Mouse (Mus musculus) testis, adult 2 months (tissue): ENCODE measurements around the gene Arhgap29. TPM values are rescaled to one million over a fixed set of nuclear protein-coding genes. Genes with fewer than 3 reads are reported as not detected.

ENCODE experiments used
- H3K27ac ChIP-seq: fragments of 200-500 bp; 2 replicates; pipeline ENCODE4 v1.5.1; 2012; ENCODE audit warnings: low read depth, low read length; ENCODE audit not compliant: control insufficient read depth, insufficient read depth
- H3K27me3 ChIP-seq: fragments of 200-500 bp; 2 replicates; pipeline ENCODE4 v1.6.1; 2012; ENCODE audit warnings: mild to moderate bottlenecking, low read length, moderate library complexity; ENCODE audit not compliant: control insufficient read depth, insufficient read depth
- H3K36me3 ChIP-seq: fragments of 200-500 bp; 2 replicates; pipeline ENCODE4 v1.6.1; 2012; ENCODE audit warnings: mild to moderate bottlenecking, low read length; ENCODE audit not compliant: control insufficient read depth, insufficient read depth
- H3K4me1 ChIP-seq: fragments of 200-500 bp; 2 replicates; pipeline ENCODE4 v1.6.1; 2012; ENCODE audit warnings: low read length; ENCODE audit not compliant: control insufficient read depth, insufficient read depth
- H3K4me3 ChIP-seq: fragments of 200-500 bp; 2 replicates; pipeline ENCODE4 v1.5.1; 2012; ENCODE audit warnings: low read depth, mild to moderate bottlenecking, low read length, moderate library complexity, mixed read lengths; ENCODE audit not compliant: control insufficient read depth
- CTCF ChIP-seq: fragments of 200-500 bp; IDR thresholded peaks from 2 replicates; pipeline ENCODE4 v1.5.1; 2012; ENCODE audit warnings: low read depth, mild to moderate bottlenecking, inconsistent platforms, low read length, moderate library complexity; ENCODE audit not compliant: control insufficient read depth, insufficient read depth, insufficient replicate concordance
- POLR2A ChIP-seq: fragments of 200-500 bp; IDR thresholded peaks from 2 replicates; pipeline ENCODE4 v1.6.1; 2012; ENCODE audit warnings: low read depth, mild to moderate bottlenecking, inconsistent platforms, low read length, moderate library complexity; ENCODE audit not compliant: control insufficient read depth
- polyA plus RNA-seq: library from polyadenylated mRNA; depleted of rRNA; stranded (reverse); fragments of >200 nt; gene quantifications from 2 replicates; pipeline ENCODE4 v1.2.3, GENCODE M21; 2012

Gene Arhgap29
- polyA plus RNA-seq, 1 experiment = 78.3 TPM

DNA sequence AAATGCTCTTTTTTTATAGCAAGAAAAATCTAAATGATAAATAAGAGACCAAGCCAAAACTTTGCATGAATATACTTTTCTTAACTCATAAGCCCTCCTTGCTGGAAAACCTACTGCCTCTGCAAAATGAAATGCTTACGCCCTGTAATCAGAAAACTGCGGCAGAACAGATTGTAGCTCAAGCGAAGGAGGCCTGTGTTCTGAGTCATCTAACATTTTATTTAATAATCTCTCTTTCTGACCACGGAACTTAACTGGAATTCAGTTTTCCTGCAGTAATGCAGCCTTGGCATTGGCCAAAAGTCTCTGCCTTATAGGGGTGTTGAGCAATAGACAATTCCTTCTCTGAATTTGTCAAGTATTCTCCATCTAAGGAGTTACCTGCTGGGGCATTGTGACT, 19.5 kb upstream of the Arhgap29 start:
- Histone ChIP-seq H3K4me1 (no peaks in the 10 kb centered on the region), H3K4me3 (no peak overlapping the region)

DNA sequence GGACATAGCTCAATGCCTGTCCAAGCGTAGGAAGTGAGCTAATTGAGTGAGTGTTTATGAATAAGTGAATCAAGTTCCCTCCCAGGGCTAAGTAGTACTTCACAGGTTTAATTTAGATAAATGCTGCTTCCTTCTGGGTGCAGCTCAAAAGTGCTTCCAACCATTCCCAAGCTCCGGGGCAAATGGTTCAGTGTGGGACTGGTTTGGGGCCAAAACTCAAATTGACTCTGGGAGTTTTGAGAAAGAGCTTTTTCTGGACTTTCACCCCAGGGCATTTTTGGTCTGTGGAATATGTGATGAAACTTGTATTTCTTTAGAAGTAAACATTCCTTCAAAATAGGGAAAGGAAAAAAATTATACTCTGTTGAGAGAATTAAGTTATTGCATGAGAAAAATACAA, 16.1 kb upstream of the Arhgap29 start:
- H3K4me3 ChIP-seq = no peak overlapping the region
- no peaks in the 10 kb centered on the region for H3K36me3 ChIP-seq
- H3K4me1 ChIP-seq = peaks cover under 1% of the 10 kb centered on the region
- TF ChIP-seq POLR2A (no peak), CTCF (no peak)
- no peak overlapping the region for H3K27ac ChIP-seq
- no peaks in the 10 kb centered on the region for H3K27me3 ChIP-seq

More for the DNA sequence above, 19.5 kb upstream of the Arhgap29 start:
- no peaks in the 10 kb centered on the region for H3K27me3 ChIP-seq
- no peak for TF ChIP-seq CTCF
- no peak for TF ChIP-seq POLR2A
- H3K27ac ChIP-seq = no peak overlapping the region
- no peaks in the 10 kb centered on the region for H3K36me3 ChIP-seq

DNA sequence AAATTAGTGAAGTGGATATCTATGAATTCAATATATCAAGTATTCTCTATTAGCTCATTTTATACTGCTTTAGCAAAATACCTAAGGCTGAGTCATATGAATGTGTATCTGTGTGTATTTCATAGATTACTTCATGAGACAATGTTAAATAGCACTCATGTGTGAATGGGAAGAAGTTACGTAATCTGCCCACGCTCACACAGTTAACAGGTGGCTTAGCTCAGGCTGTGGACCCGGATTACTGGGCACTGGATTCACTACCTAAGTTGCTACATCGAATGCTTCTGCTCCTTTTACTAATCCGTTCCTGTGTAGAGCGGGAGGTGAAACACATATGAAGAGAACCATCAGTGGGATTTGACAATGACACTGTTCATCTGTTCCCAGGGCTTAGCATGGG, 15.3 kb upstream of the Arhgap29 start:
- H3K4me1 ChIP-seq = peaks cover 2% of the 10 kb centered on the region
- no peak overlapping the region for H3K4me3 ChIP-seq
- TF ChIP-seq CTCF = no peak
- no peak for TF ChIP-seq POLR2A
- no peaks in the 10 kb centered on the region for H3K36me3 ChIP-seq
- H3K27me3 ChIP-seq = no peaks in the 10 kb centered on the region
- no peak overlapping the region for H3K27ac ChIP-seq

DNA sequence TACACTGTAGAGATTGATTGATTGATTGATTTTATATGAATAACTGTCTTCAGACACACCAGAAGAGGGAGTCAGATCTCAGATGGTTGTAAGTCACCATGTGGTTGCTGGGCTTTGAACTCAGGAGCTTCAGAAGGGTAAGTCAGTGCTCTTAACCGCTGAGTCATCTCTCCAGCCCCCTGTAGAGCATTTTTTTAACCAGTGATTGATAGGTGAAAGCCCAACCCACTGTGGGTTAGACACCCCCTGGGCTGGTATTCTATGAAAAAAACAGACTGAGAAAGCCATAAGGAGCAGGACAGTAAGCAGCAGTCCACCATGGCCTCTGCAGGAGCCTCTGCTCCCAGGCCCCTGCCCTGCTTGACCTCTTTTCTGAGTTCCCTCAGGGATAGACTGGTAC, 12.7 kb upstream of the Arhgap29 start:
- H3K4me1 ChIP-seq = peaks cover 2% of the 10 kb centered on the region
- no peak overlapping the region for H3K27ac ChIP-seq
- TF ChIP-seq POLR2A = no peak
- TF ChIP-seq CTCF = no peak
- no peak overlapping the region for H3K4me3 ChIP-seq
- no peaks in the 10 kb centered on the region for H3K27me3 ChIP-seq
- no peaks in the 10 kb centered on the region for H3K36me3 ChIP-seq

DNA sequence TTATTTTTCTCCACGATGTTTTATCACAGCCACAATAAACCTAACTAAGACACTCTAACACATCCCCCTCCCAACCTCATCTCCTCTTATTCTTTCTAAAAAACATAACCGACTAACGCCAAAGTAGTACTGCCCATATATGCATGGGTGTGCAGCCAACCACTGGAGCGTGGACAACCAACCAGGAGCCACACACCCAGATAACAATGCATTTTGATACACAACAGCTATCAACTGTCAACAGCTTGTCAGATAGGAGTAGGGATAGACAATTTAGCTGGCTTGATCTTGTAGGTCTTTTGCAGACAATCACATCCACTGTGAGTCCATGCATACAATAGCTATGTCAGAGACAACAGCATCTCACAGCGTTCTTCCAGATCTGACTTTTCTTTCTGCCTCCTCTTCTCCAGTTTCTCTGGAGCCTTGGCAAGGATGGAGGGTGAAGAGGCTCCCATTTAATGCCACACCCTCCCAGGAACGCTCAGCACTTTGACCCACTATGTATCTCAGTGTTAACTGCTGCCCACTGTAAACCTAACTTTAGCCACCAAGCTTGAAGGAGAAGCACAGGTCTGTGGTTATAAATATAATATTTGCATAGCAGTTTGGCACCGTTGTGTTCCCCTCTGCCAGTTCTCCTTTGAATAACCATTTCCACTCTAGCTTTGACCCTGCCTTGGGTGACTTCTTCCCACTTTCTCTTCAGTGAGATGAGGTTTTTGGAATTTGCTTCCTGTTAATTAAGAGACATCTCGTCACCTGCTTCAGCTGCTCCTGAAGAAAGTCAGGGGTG, 12.0 kb upstream of the Arhgap29 start:
- H3K27ac ChIP-seq = no peak overlapping the region
- peaks cover 2% of the 10 kb centered on the region for H3K4me1 ChIP-seq
- no peak overlapping the region for H3K4me3 ChIP-seq
- TF ChIP-seq CTCF (no peak), POLR2A (no peak)
- no peaks in the 10 kb centered on the region for H3K36me3 ChIP-seq
- H3K27me3 ChIP-seq = no peaks in the 10 kb centered on the region

DNA sequence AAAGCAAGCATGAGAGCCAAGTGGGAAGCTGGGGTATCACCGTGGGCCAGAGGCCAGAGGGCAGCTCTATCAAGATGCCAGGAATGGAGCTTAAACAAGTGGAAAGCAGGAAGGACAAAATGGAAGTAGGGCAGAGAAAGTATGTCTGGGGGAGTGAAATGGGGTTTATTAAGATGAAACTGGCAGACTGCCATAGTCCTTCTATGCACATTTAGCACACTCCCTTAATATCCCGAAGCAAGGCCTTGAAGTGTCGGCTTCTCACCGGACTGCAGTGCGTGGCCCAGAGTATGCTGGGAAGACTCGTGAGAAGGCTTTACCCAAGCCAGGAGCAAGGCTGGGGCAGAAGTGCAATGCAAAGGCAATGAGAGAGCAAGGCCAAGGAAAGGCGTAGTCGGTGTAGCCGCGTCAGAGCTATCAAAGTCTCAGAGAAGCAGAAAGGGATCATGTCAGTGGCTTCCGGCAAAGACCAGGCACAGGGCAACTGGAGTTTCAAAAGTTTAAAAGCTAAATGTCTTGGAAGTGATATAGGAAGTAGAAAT, 11.1 kb upstream of the Arhgap29 start:
- Histone ChIP-seq H3K4me3 (no peak overlapping the region), H3K27ac (no peak overlapping the region), H3K4me1 (peaks cover 2% of the 10 kb centered on the region), H3K27me3 (no peaks in the 10 kb centered on the region), H3K36me3 (no peaks in the 10 kb centered on the region)
- TF ChIP-seq POLR2A (no peak), CTCF (no peak)

DNA sequence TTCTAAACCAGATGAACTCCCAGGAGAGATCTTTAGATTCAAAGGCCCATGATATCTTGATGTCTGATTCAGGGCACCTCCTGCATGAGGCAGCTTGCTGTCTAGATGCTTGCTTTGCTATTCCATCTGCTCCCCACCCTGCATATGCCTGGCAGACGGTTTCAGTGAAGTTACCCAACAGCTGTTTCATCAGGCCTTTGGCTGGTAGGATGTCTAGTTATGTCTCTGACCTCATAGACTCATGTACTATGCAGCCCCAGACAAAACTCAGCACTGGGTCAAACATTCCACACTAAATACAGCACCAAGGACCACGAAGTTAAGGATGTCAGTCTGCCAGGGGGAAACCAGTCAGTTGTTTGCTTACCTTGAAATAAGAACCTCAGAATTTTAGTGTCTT, 6.4 kb upstream of the Arhgap29 start:
- no peaks in the 10 kb centered on the region for H3K27me3 ChIP-seq
- no peak overlapping the region for H3K4me3 ChIP-seq
- TF ChIP-seq POLR2A (no peak), CTCF (no peak)
- H3K4me1 ChIP-seq = peaks cover 2% of the 10 kb centered on the region
- no peaks in the 10 kb centered on the region for H3K36me3 ChIP-seq
- no peak overlapping the region for H3K27ac ChIP-seq
